Mouse (Mus musculus) forebrain, postnatal 0 days (tissue): ENCODE measurements at regions not wholly inside any gene's neighbourhood (a gene's known extent, or its start where the extent isn't known, plus 50 kb on each side); places are given as distances from the start of the nearest gene placed in this dataset.

Experiments
- ATAC-seq: fragments of 200-750 bp; cut with Nextera tagmentation; 2 replicates; pipeline ENCODE4 v1.8.0; 2017; ENCODE audit warnings: mild to moderate bottlenecking, moderate library complexity
- DNase-seq: peaks from one replicate; pipeline ENCODE4 v3.0.0-alpha.2; 2015
- H3K27ac ChIP-seq: fragments of 300-500 bp; sonication (generic); 2 replicates; pipeline ENCODE4 v1.5.1; 2014; ENCODE audit warnings: low read depth, mild to moderate bottlenecking, antibody characterized with exemption, low read length, moderate library complexity, mixed read lengths
- H3K27me3 ChIP-seq: fragments of 300-500 bp; sonication (generic); 2 replicates; pipeline ENCODE4 v1.6.1; 2014; ENCODE audit warnings: mild to moderate bottlenecking, low read length, mixed read lengths; ENCODE audit not compliant: insufficient read depth
- H3K36me3 ChIP-seq: fragments of 300-500 bp; sonication (generic); 2 replicates; pipeline ENCODE4 v1.6.1; 2014; ENCODE audit warnings: mild to moderate bottlenecking, moderate library complexity; ENCODE audit not compliant: insufficient read depth
- H3K4me1 ChIP-seq: fragments of 300-500 bp; sonication (generic); 2 replicates; pipeline ENCODE4 v1.6.1; 2014; ENCODE audit warnings: antibody characterized with exemption; ENCODE audit not compliant: insufficient read depth
- H3K4me2 ChIP-seq: fragments of 300-500 bp; sonication (generic); 2 replicates; pipeline ENCODE4 v1.6.1; 2014; ENCODE audit warnings: low read depth, mild to moderate bottlenecking, moderate library complexity
- H3K4me3 ChIP-seq: fragments of 300-500 bp; sonication (generic); 2 replicates; pipeline ENCODE4 v1.5.1; 2014; ENCODE audit warnings: low read depth, low read length, mixed read lengths
- H3K9ac ChIP-seq: fragments of 300-500 bp; sonication (generic); 2 replicates; pipeline ENCODE4 v1.6.1; 2014; ENCODE audit warnings: mild to moderate bottlenecking
- H3K9me3 ChIP-seq: fragments of 300-500 bp; sonication (generic); 2 replicates; pipeline ENCODE4 v1.6.1; 2016; ENCODE audit warnings: low read length
- CTCF ChIP-seq: sonication (generic); IDR thresholded peaks from 2 replicates; pipeline ENCODE4 v1.5.1; 2016; ENCODE audit warnings: antibody characterized with exemption, control low read depth, low read depth
- WGBS: fragments of 180-500 bp; shearing (Covaris S2); extraction: QIAGEN DNeasy Blood & Tissue Kit; methylation state at CpG from one replicate; pipeline ENCODE4 v1.1.7; 2014; 5-methylcytosine and 5-hydroxymethylcytosine counted together

DNA sequence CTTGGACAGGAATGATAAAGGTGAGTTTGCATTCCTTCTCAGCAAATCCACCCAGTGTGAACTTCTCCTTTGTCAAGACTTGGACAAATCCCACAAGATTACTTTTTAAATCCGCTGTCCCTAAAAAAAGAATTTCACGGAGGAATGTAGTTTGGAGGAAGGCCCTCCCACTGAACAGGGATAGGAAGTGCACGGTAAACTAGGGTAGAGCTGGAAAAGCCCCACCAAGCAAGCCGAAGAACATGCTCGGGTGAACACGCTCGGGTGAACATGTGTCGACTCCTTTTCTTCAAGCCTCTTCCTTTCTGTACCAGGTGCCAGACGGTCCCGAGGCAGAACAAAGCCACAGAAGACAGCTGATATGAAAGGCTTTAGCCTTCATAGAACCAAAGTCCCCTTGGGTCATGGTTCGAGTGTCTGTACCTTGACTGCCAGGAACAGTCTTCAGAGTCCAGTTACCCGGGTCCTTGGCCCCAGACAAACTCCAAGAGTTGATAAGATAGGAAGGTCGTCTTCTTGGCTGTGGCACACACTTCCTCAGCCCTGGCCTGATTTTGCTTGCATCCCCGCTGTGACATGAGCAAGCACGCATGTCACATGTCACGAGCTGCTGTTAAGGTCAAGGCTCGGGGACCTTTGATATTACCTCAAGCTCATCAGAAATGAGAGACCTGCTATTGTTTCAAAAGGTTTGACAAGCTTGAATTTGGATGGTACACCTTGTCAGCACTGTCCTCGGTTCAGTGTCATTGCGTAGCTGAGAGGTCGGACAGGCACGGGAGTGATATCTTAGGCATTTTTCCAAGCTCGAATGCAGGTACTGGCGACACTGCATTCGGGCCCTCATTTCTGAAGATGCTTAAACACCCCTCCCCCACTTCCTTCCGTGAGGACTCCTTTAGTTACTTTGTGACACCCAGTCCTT is 51.5 kb upstream of the Ryk start:
- DNase-seq (no peak), ATAC-seq (no peak)
- no peak overlapping the region for H3K4me2 ChIP-seq
- H3K36me3 ChIP-seq: no peaks in the 10 kb centered on the region
- H3K27ac ChIP-seq: no peak overlapping the region
- H3K9me3 ChIP-seq: no peaks in the 10 kb centered on the region
- H3K4me3 ChIP-seq: no peak overlapping the region
- no peak for TF ChIP-seq CTCF
- H3K27me3 ChIP-seq: no peaks in the 10 kb centered on the region
- 66% methylated on average over 25 of the region's 25 CpGs for WGBS
- no peak overlapping the region for H3K9ac ChIP-seq
- no peaks in the 10 kb centered on the region for H3K4me1 ChIP-seq

- DNase-seq: peak; percentile 93
- peak; percentile 71 for ATAC-seq
- Histone ChIP-seq H3K36me3 (no peaks in the 10 kb centered on the region), H3K9me3 (no peaks in the 10 kb centered on the region), H3K9ac (no peak overlapping the region), H3K4me2 (no peak overlapping the region), H3K27me3 (no peaks in the 10 kb centered on the region), H3K27ac (no peak overlapping the region), H3K4me3 (no peak overlapping the region), H3K4me1 (no peaks in the 10 kb centered on the region)
- 7% methylated on average over 10 of the region's 10 CpGs for WGBS
- TF ChIP-seq CTCF: peak; percentile 99
Observed at GRCm38 (mm10) chr9:102784329-102785026, 50.2 kb upstream of the Ryk start.
